In the genomic region with DNA sequence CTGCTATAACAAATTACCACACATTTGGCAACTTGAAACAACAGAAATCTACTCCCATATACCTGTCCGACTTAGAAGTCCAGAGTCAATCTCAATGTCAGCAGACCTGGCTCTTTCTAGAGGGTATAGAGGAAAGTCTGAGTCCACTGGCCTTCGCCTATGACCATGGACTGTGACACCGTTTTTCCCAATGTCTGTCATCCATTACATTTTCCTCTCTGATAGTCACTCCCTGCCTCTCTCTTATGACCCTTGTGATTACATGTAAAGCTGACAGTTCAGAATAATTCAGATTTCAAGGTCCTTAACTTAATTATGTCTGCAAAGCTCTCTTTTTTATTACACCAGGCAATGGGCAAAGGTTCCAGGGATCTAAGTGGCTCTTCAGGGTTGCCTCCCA, we compare ENCODE assay signal across 22 mouse cellular contexts.
DNase-seq lines count a peak whose midpoint lies in the region; ATAC-seq lines count a peak whose summit lies in the region.
"Had no signal": no experiment of that assay in that cellular context is flagged by ENCODE, and none has a peak within 500 bp of the region (broad histone marks: within the 10 kb centered on the region; RNA-seq: fewer than 3 reads in every experiment).

No protein-coding gene starts in this region.

- ATAC-seq in intestine, embryonic 15.5 days: peak; percentile 83
- peak; percentile 84 for ATAC-seq in intestine, embryonic 16.5 days
- no peak for ATAC-seq in forebrain, embryonic 16.5 days
- ATAC-seq: forebrain, embryonic 14.5 days had no signal

- H3K27ac ChIP-seq in intestine, embryonic 15.5 days: no peak overlapping the region
- no peak overlapping the region for H3K27ac ChIP-seq in intestine, embryonic 16.5 days (ENCODE audit: low read length)
- no peak overlapping the region for H3K27ac ChIP-seq in forebrain, embryonic 16.5 days (ENCODE audit: low read length)
- H3K27ac ChIP-seq: embryonic facial prominence, embryonic 13.5 days; embryonic facial prominence, embryonic 15.5 days; forebrain, embryonic 10.5 days; forebrain, embryonic 12.5 days had no signal

- no peaks in the 10 kb centered on the region for H3K9me3 ChIP-seq in intestine, embryonic 15.5 days
- no peaks in the 10 kb centered on the region for H3K9me3 ChIP-seq in intestine, embryonic 16.5 days (ENCODE audit: control insufficient read depth, low read length)
- no peaks in the 10 kb centered on the region for H3K9me3 ChIP-seq in forebrain, embryonic 16.5 days (ENCODE audit: control insufficient read depth, low read length)
- H3K9me3 ChIP-seq: embryonic facial prominence, embryonic 13.5 days; embryonic facial prominence, embryonic 15.5 days; forebrain, embryonic 10.5 days; forebrain, embryonic 12.5 days had no signal

- peak; percentile 25 for DNase-seq in large intestine, adult 2 months (ENCODE audit: low read depth, low spot score)
- no peak for DNase-seq in frontal cortex, adult 2 months (ENCODE audit: extremely low spot score in 1 of 2, low spot score in 1 of 2)
- DNase-seq in layer of hippocampus, postnatal 14 days (ENCODE audit: low spot score in 2 of 2): no peak
- DNase-seq: adrenal gland, adult 2 months; adrenal gland, postnatal 10 days; adrenal gland, postnatal 25 days; cerebellum, adult 11 months; cerebellum, adult 18-20 months; cerebellum, adult 8-10 months; cerebellum, adult 9-11 months; cerebellum, postnatal 14 days; cerebellum, postnatal 36 days; embryo, embryonic 11 days had no signal

- H3K36me3 ChIP-seq in intestine, embryonic 15.5 days: no peaks in the 10 kb centered on the region
- no peaks in the 10 kb centered on the region for H3K36me3 ChIP-seq in intestine, embryonic 16.5 days (ENCODE audit: control insufficient read depth, insufficient read depth, low read length)
- no peaks in the 10 kb centered on the region for H3K36me3 ChIP-seq in forebrain, embryonic 16.5 days (ENCODE audit: control insufficient read depth, insufficient read depth)
- H3K36me3 ChIP-seq: embryonic facial prominence, embryonic 13.5 days; embryonic facial prominence, embryonic 15.5 days; forebrain, embryonic 10.5 days; forebrain, embryonic 12.5 days had no signal

- no peaks in the 10 kb centered on the region for H3K4me1 ChIP-seq in intestine, embryonic 15.5 days (replicated peaks)
- H3K4me1 ChIP-seq in intestine, embryonic 16.5 days (ENCODE audit: control insufficient read depth, insufficient read depth, low read length): no peaks in the 10 kb centered on the region
- H3K4me1 ChIP-seq in forebrain, embryonic 16.5 days (replicated peaks; ENCODE audit: control insufficient read depth, insufficient read depth, low read length): peaks cover 2% of the 10 kb centered on the region; the same call in 1 of the 2 replicates
- H3K4me1 ChIP-seq: embryonic facial prominence, embryonic 15.5 days had no signal

- 82% methylated on average over 3 of the region's 3 CpGs for WGBS in intestine, embryonic 15.5 days
- 75% methylated on average over 3 of the region's 3 CpGs for WGBS in intestine, embryonic 16.5 days
- 55% methylated on average over 3 of the region's 3 CpGs for WGBS in large intestine, adult 2 months
- 96% methylated on average over 3 of the region's 3 CpGs for WGBS in forebrain, embryonic 16.5 days

- H3K9ac ChIP-seq in intestine, embryonic 15.5 days: no peak overlapping the region
- H3K9ac ChIP-seq in intestine, embryonic 16.5 days (ENCODE audit: low read depth, low read length): no peak overlapping the region
- H3K9ac ChIP-seq in forebrain, embryonic 16.5 days (replicated peaks; ENCODE audit: low read depth, low read length): no peak overlapping the region
- H3K9ac ChIP-seq: embryonic facial prominence, embryonic 13.5 days; embryonic facial prominence, embryonic 15.5 days; forebrain, embryonic 12.5 days had no signal

- no peaks in the 10 kb centered on the region for H3K27me3 ChIP-seq in intestine, embryonic 15.5 days (replicated peaks)
- H3K27me3 ChIP-seq in intestine, embryonic 16.5 days (replicated peaks; ENCODE audit: control insufficient read depth, insufficient read depth, low read length): no peaks in the 10 kb centered on the region
- no peaks in the 10 kb centered on the region for H3K27me3 ChIP-seq in forebrain, embryonic 16.5 days (replicated peaks; ENCODE audit: control insufficient read depth, insufficient read depth, low read length)
- H3K27me3 ChIP-seq: embryonic facial prominence, embryonic 13.5 days; embryonic facial prominence, embryonic 15.5 days had no signal

- H3K4me3 ChIP-seq in intestine, embryonic 15.5 days (replicated peaks): no peak overlapping the region
- H3K4me3 ChIP-seq in intestine, embryonic 16.5 days (ENCODE audit: low read length): no peak overlapping the region
- no peak overlapping the region for H3K4me3 ChIP-seq in forebrain, embryonic 16.5 days (replicated peaks; ENCODE audit: low read length)
- H3K4me3 ChIP-seq: embryonic facial prominence, embryonic 13.5 days; embryonic facial prominence, embryonic 15.5 days; erythroblast, embryonic 14.5 days; forebrain, embryonic 10.5 days; forebrain, embryonic 12.5 days had no signal

- no peak overlapping the region for H3K4me2 ChIP-seq in intestine, embryonic 15.5 days (replicated peaks)
- no peak overlapping the region for H3K4me2 ChIP-seq in intestine, embryonic 16.5 days (ENCODE audit: low read depth, low read length)
- H3K4me2 ChIP-seq in forebrain, embryonic 16.5 days (ENCODE audit: low read length): no peak overlapping the region
- H3K4me2 ChIP-seq: embryonic facial prominence, embryonic 13.5 days; embryonic facial prominence, embryonic 15.5 days; forebrain, embryonic 12.5 days had no signal
